Mouse (Mus musculus): ENCODE data around the gene Cdk17.

The Cdk17 gene

DNA sequence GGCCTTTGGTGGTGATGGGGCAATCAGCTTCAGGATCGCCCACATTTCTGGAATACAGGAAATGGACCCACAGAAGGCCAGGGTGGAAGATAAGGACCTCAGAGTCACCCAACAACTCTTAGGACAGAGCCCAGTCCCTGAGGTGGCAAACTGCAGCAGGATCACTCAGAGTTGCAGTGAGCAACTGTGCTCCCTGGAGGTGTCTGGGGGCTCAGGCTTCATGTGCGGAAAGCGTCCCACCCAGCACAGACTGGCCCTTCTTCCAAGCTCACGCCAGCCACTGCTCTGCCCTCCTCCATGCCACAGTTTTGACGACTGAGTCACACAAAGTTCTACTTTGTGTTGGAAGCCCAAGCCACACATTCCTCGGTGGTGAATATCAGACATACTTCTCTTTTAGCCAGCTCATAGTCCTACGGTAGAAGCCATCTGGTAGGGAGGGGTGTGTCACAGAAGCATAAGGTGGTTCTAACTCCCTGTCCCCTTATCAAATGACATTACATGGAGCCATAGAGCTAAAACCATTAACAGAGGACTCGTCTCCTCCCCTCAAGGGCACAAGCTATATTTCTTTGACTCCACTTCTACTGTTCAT is 127.0 kb downstream of the Cdk17 start:
- no peak for DNase-seq (ENCODE audit: low read depth, low spot score)

DNA sequence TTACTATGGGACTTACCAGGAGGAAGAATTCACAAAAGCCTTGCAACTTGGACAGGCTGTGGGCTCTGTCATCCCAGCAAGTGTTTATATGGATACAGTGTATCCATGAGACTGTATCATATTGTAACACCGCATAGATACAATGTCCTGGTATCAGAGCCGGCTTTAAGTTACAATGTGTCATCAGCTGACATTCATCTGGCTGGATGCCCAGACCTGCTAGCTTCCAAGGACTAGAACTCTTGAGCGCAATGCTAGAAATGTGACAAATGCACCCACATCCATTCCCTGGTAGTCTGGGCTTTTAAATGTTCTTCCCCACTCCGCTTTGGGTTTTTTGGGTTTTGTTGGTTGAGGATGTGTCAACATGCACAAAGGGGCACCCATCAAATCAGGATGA is 127.7 kb downstream of the Cdk17 start:
- no peak for DNase-seq (ENCODE audit: low read depth, low spot score)

- DNase-seq (ENCODE audit: low read depth, low spot score), result no peak
These were observed 128.7 kb downstream of the Cdk17 start for GRCm38 (mm10) chr10:93289404-93289803.

DNA sequence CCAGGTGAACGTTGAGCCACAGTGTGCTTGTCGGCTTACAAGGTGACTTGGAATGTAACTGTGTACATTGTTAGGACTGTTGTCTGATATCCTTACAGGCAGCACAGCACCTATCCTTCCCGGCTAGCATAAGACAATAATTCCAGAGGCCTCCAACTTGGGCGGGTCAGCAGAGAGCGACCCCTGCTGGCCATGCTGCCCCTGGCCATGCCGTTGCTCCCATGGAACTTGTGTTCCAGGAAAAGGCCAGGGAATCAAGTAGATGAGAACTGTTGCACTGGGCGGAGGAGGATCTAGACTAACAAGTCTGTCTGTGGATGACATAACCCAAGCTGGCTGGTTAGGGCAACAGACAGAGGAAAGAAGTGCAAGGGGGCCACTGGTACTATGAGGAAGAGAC is 130.7 kb downstream of the Cdk17 start:
- DNase-seq (ENCODE audit: low read depth, low spot score), result no peak

DNA sequence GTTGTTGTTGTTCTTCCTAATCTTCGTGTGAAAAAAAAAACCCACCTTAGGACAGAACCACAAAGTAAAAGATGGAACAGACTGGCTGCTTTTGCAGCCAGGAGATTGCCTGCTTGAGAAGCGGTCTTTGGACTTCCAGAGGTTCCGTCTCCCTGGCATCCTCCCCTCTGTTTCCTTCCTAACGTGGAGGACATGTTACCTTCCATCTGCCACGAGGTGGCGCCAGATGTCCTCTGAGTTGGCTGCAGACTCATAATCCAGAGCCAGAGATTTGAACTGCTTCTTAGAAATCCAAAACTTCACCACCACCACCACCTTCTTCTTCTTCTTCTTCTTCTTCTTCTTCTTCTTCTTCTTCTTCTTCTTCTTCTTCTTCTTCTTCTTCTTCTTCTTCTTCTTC is 131.2 kb downstream of the Cdk17 start:
- peak; percentile 70 for DNase-seq (ENCODE audit: low read depth, low spot score)

DNA sequence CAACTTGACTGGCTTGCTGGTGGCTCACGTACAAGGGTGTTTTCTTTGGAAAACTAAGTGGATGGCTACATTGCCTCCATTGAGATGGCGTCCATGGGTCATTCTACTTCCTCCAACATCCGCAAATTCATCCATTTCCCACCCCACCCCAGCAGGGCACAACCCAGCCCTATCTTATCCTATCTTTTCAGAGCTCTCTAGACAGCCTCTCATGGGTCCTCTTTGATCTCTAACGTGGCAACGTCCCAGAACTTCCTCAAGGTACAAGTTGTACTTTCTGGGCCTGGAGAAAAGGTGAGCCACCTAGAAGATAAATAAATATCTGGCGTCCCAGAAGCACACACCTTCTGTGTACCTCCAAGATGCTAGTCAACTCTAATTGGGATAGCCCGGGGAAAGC is 132.9 kb downstream of the Cdk17 start:
- no peak for DNase-seq (ENCODE audit: low read depth, low spot score)

DNA sequence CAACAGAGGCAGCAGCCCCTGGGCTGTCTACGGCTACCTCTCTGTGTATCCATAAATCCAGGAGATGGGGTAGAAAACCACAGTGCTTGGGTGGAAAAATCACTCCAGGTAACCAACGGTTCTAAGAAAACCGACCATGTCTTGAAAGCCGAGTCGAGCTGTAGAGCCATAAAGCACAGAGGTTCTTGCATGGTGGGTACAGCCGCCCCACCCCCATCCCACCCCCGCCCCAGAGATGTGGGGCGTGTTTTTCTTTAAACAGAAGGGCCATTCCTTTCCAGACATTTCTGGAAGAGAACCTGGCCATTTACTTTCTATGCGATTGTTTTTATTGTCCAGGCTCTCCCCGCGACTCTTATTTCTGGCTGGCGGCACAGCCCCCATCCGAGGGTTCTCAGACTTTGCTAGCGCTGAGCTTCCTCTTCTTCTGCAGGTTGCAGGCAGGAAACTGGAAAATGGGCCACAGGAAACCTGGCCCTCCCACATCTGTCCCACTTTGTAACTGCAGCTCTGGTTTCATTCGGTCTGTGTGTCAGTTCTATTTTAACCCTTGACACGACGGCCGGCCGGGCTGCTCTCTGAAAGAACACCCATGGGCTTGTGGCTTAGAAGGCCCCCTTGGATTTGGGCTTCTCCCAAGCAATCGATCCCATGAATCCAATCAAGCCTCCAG is 134.0 kb downstream of the Cdk17 start:
- DNase-seq (ENCODE audit: low read depth, low spot score), result no peak

- no peak for DNase-seq (ENCODE audit: low read depth, low spot score)
These were observed 137.1 kb downstream of the Cdk17 start for GRCm38 (mm10) chr10:93297774-93298173.

GRCm38 (mm10) chr10:93298208-93298607 is 137.5 kb downstream of the Cdk17 start:
- DNase-seq (ENCODE audit: low read depth, low spot score), result no peak

- DNase-seq (ENCODE audit: low read depth, low spot score), result no peak
These were observed 141.2 kb downstream of the Cdk17 start for GRCm38 (mm10) chr10:93301831-93302230.

GRCm38 (mm10) chr10:93303231-93303630 is 142.6 kb downstream of the Cdk17 start:
- DNase-seq (ENCODE audit: low read depth, low spot score), result no peak

- no peak for DNase-seq (ENCODE audit: low read depth, low spot score)
These were observed 145.3 kb downstream of the Cdk17 start for GRCm38 (mm10) chr10:93305946-93306345.

GRCm38 (mm10) chr10:93306367-93306766 is 145.7 kb downstream of the Cdk17 start:
- DNase-seq (ENCODE audit: low read depth, low spot score), result no peak

DNA sequence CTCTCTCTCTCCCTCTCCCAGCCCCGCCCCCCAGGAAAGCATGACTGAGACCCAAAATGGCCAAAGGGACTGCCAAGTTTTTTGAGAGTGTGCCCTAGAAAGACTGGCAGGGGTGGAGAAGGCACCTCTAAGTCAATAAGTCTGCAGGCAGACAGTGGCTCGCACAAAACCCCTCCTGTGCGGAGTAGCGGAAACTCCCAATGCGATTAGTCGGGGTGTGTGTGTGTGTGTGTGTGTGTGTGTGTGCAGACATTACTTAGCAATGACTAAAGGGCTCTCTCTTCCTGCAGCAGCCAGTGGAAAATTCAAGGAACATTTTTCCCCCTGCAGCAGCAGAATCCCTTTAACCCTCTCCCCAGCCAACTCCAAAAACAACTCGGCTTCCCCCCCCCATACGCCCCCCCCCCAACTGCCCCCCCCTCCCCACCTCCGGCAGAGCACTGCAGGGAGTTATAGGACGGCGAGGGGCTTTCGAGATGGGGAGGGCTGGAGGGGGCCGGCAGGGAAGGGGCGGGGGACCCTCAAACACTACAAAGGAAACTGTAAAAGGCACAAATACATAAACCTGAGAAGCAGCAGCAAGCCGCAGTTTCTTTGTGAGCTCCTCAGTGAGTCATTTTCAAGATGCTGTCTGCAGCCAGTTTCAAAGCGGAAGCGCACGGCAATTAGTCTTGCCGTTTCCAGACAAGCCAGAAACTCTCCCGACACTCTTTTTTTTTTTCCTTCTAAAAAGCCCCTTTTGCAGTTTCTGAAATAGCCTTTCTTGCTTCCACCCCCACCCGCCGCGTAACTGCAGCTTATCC is 148.7 kb downstream of the Cdk17 start:
- DNase-seq (ENCODE audit: low read depth, low spot score), result peak; percentile 74

GRCm38 (mm10) chr10:93309934-93310621 is 149.4 kb downstream of the Cdk17 start:
- DNase-seq (ENCODE audit: low read depth, low spot score), result no peak

GRCm38 (mm10) chr10:93310721-93311411 is 150.2 kb downstream of the Cdk17 start, which contains the start of gene Elk3:
Gene Elk3, minus strand, starts transcription at chr10:93311135.
- no peak for DNase-seq (ENCODE audit: low read depth, low spot score)

DNA sequence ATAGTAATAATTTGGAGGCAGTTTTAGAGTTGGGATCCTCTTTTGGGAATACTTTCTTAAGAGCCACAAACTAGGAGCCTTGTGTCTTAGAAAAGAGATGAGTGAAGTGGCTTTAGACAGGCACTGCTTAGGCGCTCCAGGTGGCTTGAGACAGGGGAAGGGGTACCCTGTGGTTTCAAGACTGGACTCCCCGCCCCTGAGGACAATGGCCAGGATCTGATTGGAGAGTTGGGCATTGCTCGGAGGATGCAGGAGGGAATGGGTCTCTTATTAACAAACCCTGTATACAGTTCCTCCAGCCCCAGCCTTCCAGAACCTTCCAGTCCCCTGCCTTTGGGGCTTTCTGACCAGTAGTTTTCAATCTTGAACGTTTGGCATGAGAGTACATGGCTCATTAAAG is 150.9 kb downstream of the Cdk17 start:
- no peak for DNase-seq (ENCODE audit: low read depth, low spot score)

Data from retina, adult 2 months (tissue).